Mouse (Mus musculus): ENCODE measurements around the gene Gjb3.

DNA sequence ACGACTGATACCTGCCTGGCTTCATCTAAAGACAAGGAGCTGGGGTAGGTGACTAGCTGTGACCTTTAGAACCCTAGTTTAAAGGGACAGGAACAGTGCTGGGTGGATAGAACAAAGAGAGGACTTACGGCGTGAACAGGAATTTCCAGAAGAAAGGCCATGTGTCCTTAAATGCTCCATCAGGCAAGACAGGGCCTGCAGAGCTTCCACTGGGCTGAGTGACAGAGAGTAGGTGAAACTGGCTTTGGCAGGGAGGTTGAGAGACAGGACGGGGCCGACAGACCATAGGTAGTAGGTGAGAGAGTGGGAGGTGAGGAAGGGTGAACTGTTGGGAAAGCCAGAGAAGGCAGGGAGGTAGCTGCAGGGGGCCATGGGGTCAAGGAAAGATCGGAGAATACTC is 10.7 kb upstream of the Gjb3 start:
- TF ChIP-seq CTCF (IDR thresholded peaks at IDR 0.05; ENCODE audit: control insufficient read depth, insufficient read depth, insufficient read length) (no peak), USF1 (IDR thresholded peaks at IDR 0.05; ENCODE audit: low read depth) (no peak), MAX (IDR thresholded peaks at IDR 0.05) (no peak), CEBPB (IDR thresholded peaks at IDR 0.05; ENCODE audit: low read depth) (no peak), FOSL1 (IDR thresholded peaks at IDR 0.05; ENCODE audit: insufficient read depth, low read length, poor library complexity, severe bottlenecking) (no peak), MYOG (IDR thresholded peaks at IDR 0.05; ENCODE audit: control insufficient read depth, extremely low read depth, insufficient read length) (no peak), MYOD1 (IDR thresholded peaks at IDR 0.05; ENCODE audit: control insufficient read depth, insufficient read length, low read depth) (no peak)
